Mouse (Mus musculus): Measurements from ENCODE around the gene Pgc.

Pgc gene

DNA sequence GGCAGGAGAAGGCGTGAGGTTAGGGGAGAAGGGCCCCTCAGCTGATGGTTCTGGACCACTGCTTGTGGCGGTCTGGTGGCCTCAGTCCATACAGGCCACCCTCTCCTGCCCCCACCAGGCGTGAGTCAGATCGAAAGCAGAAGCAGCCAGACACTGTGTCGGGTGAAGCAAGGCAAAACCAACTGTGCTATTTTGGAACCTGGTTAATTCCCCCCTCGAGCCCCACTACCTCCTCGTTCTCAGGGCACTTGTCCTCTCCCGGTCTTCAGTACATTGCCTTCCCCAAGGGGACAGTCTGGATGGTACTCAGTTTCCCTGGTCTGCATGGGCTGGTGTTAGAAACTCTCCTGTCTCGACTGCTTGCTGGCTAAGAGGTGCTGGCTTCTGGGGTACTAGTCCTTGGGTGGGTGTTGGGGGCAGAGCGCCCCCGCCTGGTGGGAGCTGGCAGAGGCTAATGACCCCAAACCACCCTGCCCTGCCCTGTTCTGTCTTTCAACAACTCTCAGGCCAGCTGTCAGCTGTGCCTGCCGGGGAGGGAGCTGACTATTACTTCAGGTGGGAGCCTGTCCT lies 42.1 kb downstream of the Pgc start:
- in situ Hi-C loops (cut with MboI; ENCODE audit: unreplicated experiment in 2 of 2), result no loop called here

- in situ Hi-C loops (cut with MboI; ENCODE audit: unreplicated experiment in 2 of 2), result loop anchor here in 1 of 2 experiments (5.0 kb wide), 1 partner anchor 32 kb away; the partner anchor contains the start of gene Tfeb
These were observed 43.0 kb downstream of the Pgc start for GRCm38 (mm10) chr17:47769389-47770299.

GRCm38 (mm10) chr17:47773604-47774003 lies 47.0 kb downstream of the Pgc start:
- in situ Hi-C loops (cut with MboI; ENCODE audit: unreplicated experiment in 2 of 2), result loop anchor here in 1 of 2 experiments (5.0 kb wide), 1 partner anchor 36 kb away; the partner anchor contains the start of gene Tfeb

- in situ Hi-C loops (cut with MboI; ENCODE audit: unreplicated experiment in 2 of 2), result no loop called here
These were observed 50.5 kb downstream of the Pgc start for GRCm38 (mm10) chr17:47777141-47777540.

DNA sequence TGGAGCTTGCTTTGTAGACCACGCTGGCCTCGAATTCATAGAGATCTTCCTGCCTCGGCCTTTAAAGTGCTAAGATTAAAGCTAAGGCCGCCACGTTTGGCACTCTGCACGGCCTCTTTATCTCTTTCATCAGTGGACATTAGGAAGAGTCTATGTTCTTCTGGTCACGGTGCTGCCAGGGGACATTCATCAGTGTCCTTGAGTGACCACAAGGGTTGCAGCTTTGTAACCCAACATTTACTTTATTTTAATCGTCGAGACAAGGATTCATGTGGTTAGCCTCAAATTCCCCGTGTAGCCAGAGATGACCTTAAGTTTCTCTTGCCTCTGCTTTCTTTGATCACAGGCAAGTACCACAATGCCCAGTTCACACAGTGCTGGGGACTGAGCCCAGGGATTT lies 53.8 kb downstream of the Pgc start:
- in situ Hi-C loops (cut with MboI; ENCODE audit: unreplicated experiment in 2 of 2), result no loop called here

- in situ Hi-C loops (cut with MboI; ENCODE audit: unreplicated experiment in 2 of 2), result no loop called here
These were observed 55.8 kb downstream of the Pgc start for GRCm38 (mm10) chr17:47782486-47782885.

GRCm38 (mm10) chr17:47783445-47784223 lies 57.0 kb downstream of the Pgc start:
- in situ Hi-C loops (cut with MboI; ENCODE audit: unreplicated experiment in 2 of 2), result no loop called here

Measured in v-Abl transformed pro-B cells (cell line).